Mouse (Mus musculus): ENCODE results near the gene Nrp1.

GRCm38 (mm10) chr8:128384921-128385332 lies 26.5 kb downstream of the Nrp1 start:
- no peak for TF ChIP-seq CTCF (IDR thresholded peaks at IDR 0.05)
- no peak for TF ChIP-seq EP300 (IDR thresholded peaks at IDR 0.05)
